Mouse (Mus musculus): ENCODE data around the gene Stab2. TPM values are rescaled to one million over a fixed set of nuclear protein-coding genes. Genes with fewer than 3 reads are reported as not detected.
A peak's percentile ranks its signal among the peaks of the same experiment; 100 is the strongest.

Stab2 gene
- polyA plus RNA-seq, 1 experiment from 2014 or later: 0.98 TPM

DNA sequence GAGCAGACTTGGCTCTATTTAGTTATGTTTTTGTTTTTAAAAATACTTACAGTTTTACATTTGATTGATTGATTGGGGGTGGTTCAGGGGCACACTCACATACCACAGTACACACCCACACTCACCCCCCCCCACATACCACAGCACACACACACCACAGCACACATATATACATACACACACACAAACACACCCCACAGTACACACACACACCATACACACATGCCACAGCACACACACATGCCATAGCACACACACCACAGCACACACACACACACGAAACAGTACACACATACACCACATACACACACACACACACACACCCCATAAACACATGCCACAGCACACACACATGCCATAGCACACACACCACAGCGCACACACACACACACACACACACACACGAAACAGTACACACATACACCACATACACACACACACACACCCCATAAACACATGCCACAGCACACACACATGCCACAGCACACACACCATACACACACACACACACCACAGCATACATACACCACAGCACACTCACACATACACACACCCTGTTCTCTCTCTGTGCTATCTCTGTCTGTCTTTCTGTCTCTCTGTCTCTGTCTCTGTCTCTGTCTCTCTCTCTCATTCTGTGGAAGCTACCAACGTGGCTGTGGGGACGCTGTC lies 211.6 kb downstream of the Stab2 start:
- Histone ChIP-seq H3K36me3 (no peaks in the 10 kb centered on the region), H3K9me3 (replicated peaks) (no peaks in the 10 kb centered on the region), H3K27me3 (no peaks in the 10 kb centered on the region), H3K9ac (no peak overlapping the region), H3K27ac (peak overlapping the region; percentile 86), H3K4me2 (no peak overlapping the region), H3K4me3 (no peak overlapping the region), H3K4me1 (replicated peaks) (peaks cover 41% of the 10 kb centered on the region)
- ATAC-seq (replicated peaks; ENCODE audit: insufficient number of reproducible peaks, insufficient read depth, low FRiP score, low read depth): peak; percentile 50; the same call in 1 of the 2 replicates
- whole genome bisulfite sequencing: 94% methylated on average over 5 of the region's 5 CpGs

DNA sequence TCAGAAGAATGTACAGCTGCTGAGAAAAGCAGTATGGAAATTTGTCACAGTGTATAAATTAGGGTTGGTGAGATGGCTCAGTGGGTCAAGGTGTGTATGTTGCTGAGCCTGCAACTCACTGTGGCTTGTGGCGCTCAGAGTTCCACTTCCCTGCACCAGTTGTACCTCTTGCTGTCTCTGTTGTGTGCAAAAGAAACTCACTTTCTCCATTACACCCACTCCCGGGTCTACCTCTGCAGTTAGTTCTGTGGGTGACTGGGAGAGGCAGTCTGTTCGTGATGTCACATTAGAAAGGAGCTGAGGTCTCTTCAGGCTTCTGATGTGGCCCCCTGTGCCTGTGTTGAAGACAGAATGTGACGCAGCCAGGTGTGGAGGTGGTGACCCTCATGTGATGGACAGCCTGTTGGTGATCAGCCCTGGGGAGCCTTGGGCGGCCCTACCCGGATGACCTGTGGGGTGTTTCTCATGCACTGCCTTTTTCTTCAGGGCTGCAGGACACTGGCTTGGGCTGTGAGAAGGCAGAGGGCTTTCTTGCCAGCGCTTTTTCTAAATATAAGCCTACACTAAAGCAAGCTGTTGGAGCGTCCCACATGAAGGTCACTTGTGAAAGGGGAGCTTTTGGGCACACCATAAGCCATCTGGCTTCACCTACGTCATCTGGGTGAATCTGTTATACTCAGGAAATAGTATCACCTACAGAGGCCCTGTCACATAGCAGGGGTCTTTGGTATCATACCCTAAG lies 212.9 kb downstream of the Stab2 start:
- peaks cover 45% of the 10 kb centered on the region for H3K4me1 ChIP-seq (replicated peaks)
- no peaks in the 10 kb centered on the region for H3K9me3 ChIP-seq (replicated peaks)
- no peaks in the 10 kb centered on the region for H3K36me3 ChIP-seq
- ATAC-seq (replicated peaks; ENCODE audit: insufficient number of reproducible peaks, insufficient read depth, low FRiP score, low read depth): 0 out of 2 replicates have a peak, but pooled peaks have one; percentile 45
- no peak overlapping the region for H3K9ac ChIP-seq
- no peak overlapping the region for H3K4me3 ChIP-seq
- no peaks in the 10 kb centered on the region for H3K27me3 ChIP-seq
- peak overlapping the region; percentile 27 for H3K4me2 ChIP-seq
- H3K27ac ChIP-seq: peak overlapping the region; percentile 86
- 71% methylated on average over 9 of the region's 9 CpGs for WGBS

DNA sequence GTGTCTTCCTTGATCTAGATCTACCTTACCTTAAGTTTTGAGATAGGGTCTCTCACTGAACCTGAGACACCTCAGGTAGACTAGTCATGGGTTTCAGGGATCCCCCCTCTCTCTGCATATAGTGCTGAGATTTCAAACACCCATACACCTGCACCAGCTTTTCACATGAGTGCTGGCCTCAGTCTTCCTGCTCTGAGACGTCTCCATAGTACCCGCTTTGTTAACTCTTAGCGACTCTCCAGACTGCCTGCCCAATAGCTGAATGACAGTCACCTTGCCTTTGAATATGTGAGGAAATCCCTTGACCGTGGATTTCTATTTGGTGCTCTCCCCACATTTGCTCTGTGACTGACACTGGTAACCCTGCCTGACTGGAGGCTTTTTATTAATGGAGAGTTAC lies 213.6 kb downstream of the Stab2 start:
- peak overlapping the region; percentile 75 for H3K27ac ChIP-seq
- no peak overlapping the region for H3K4me2 ChIP-seq
- 84% methylated on average over 4 of the region's 4 CpGs for WGBS
- H3K27me3 ChIP-seq: no peaks in the 10 kb centered on the region
- peaks cover 47% of the 10 kb centered on the region for H3K4me1 ChIP-seq (replicated peaks)
- H3K36me3 ChIP-seq: no peaks in the 10 kb centered on the region
- no peak for ATAC-seq (replicated peaks; ENCODE audit: insufficient number of reproducible peaks, insufficient read depth, low FRiP score, low read depth)
- H3K4me3 ChIP-seq: no peak overlapping the region
- H3K9me3 ChIP-seq (replicated peaks): no peaks in the 10 kb centered on the region
- H3K9ac ChIP-seq: no peak overlapping the region

DNA sequence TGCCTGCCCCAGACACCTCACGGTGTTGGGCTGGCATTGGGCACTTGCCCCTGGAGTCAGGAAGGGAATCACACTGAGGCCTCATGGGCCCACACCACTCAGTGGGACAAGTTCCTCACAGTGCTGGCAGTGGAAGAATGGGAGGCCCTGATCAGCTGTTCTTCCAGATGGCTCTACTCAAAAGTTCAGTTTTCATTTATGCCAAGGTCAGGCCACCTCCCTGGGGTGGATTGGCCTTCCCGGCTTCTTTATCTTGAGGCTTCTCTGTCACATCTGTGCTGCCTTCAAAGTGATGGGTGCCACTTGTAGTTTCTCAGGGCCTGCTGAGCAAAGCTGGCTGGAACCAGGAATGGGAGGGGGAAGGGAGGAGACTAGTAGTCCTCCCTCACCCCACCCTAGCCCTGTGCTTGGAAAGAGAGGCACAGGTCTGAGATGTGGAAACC lies 214.3 kb downstream of the Stab2 start:
- Histone ChIP-seq H3K27me3 (no peaks in the 10 kb centered on the region), H3K36me3 (no peaks in the 10 kb centered on the region), H3K9me3 (replicated peaks) (no peaks in the 10 kb centered on the region), H3K4me2 (no peak overlapping the region), H3K4me1 (replicated peaks) (peaks cover 47% of the 10 kb centered on the region), H3K27ac (peak overlapping the region; percentile 75), H3K9ac (no peak overlapping the region), H3K4me3 (no peak overlapping the region)
- WGBS: 41% methylated on average over 2 of the region's 2 CpGs
- peak; percentile 39; the same call in 1 of the 2 replicates for ATAC-seq (replicated peaks; ENCODE audit: insufficient number of reproducible peaks, insufficient read depth, low FRiP score, low read depth)

DNA sequence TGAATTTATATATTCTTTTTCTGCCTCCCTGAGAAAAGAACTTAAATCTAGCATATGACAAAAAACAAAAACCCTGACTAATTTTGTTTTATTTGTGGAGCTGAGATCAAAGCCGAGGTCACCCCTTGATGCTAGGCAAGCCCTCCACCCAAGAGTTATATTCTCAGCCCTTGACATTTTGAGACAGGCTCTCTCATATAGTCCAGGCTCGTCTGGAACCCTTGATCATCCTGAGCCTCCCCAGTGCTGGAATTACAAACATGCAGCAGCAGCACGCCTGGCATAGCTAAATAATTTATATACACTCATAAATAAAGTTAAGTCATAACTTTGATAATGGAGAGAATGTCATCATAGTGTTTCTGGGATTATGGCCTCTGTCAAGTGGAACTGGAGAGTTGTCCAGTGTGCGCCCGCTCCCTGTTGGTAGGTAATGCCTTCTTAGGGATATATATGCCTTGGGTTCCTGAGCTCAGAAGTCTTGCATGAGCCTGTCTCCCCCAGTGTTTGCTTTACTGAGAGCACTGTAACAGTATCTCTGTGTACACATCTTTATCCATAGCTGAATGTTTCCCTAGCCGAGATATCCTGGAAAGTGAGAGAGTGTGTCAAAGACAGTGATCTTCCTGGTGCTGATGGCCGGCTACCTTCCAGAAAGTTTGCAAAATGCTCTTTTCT lies 216.2 kb downstream of the Stab2 start:
- Histone ChIP-seq H3K36me3 (no peaks in the 10 kb centered on the region), H3K4me1 (replicated peaks) (peaks cover 56% of the 10 kb centered on the region), H3K4me2 (no peak overlapping the region), H3K9ac (no peak overlapping the region), H3K4me3 (no peak overlapping the region), H3K27me3 (no peaks in the 10 kb centered on the region), H3K27ac (0 out of 2 replicates have a peak overlapping the region, but pooled peaks have one; percentile 1), H3K9me3 (replicated peaks) (no peaks in the 10 kb centered on the region)
- WGBS: 56% methylated on average over 7 of the region's 7 CpGs
- ATAC-seq (replicated peaks; ENCODE audit: insufficient number of reproducible peaks, insufficient read depth, low FRiP score, low read depth): no peak

Other genes starting within 250 kb of the Stab2 start
- not detected in 2 replicates for gene Gm49358, start 244.1 kb downstream of the Stab2 start, polyA plus RNA-seq (2015; fragmentation: Nextera tagmentation; extraction: Ambion mirVana)
- 3.2 and 3.4 TPM in 2 replicates for gene Nt5dc3, start 229.0 kb downstream of the Stab2 start, polyA plus RNA-seq (2015; fragmentation: Nextera tagmentation; extraction: Ambion mirVana)
- 0.18 TPM in 1 of 2 replicates, not detected in the other for gene 1700113H08Rik, start 50.0 kb upstream of the Stab2 start, polyA plus RNA-seq (2015; fragmentation: Nextera tagmentation; extraction: Ambion mirVana)